Mouse (Mus musculus): ENCODE measurements around the gene Hes5.

The Hes5 gene

GRCm38 (mm10) chr4:154942632-154943322 lies 17.9 kb upstream of the Hes5 start:
- no peak for DNase-seq (ENCODE audit: low spot score in 2 of 2)

GRCm38 (mm10) chr4:154943323-154944039 lies 17.2 kb upstream of the Hes5 start:
- no peak for DNase-seq (ENCODE audit: low spot score in 2 of 2)

DNA sequence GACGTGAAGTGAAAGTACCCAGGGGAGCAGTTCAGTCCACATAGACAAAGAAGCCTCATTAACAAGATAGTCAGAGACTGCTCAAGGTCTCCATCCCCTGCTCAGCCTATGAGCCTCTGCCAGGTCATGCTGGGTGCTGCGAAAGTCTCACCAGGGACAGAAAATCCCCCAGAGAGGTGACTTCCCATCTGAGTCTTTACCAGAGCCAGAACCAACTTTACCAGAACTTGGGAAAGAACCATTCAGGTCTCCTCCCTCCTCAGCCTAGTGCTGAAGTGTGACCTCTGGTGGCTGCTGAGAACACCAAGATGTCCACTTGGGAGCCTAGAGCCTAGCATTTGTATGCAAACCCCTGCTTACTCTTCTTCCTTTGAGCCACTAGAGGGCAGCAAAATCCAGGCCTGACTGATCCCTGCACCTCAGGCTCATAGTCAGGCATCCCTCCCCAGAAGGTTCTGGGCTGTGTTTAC lies 16.6 kb upstream of the Hes5 start:
- peak; percentile 69 to 80 for DNase-seq (ENCODE audit: low spot score in 2 of 2)

- no peak for DNase-seq (ENCODE audit: low spot score in 2 of 2)
These were observed 14.4 kb upstream of the Hes5 start for GRCm38 (mm10) chr4:154946319-154946718.

DNA sequence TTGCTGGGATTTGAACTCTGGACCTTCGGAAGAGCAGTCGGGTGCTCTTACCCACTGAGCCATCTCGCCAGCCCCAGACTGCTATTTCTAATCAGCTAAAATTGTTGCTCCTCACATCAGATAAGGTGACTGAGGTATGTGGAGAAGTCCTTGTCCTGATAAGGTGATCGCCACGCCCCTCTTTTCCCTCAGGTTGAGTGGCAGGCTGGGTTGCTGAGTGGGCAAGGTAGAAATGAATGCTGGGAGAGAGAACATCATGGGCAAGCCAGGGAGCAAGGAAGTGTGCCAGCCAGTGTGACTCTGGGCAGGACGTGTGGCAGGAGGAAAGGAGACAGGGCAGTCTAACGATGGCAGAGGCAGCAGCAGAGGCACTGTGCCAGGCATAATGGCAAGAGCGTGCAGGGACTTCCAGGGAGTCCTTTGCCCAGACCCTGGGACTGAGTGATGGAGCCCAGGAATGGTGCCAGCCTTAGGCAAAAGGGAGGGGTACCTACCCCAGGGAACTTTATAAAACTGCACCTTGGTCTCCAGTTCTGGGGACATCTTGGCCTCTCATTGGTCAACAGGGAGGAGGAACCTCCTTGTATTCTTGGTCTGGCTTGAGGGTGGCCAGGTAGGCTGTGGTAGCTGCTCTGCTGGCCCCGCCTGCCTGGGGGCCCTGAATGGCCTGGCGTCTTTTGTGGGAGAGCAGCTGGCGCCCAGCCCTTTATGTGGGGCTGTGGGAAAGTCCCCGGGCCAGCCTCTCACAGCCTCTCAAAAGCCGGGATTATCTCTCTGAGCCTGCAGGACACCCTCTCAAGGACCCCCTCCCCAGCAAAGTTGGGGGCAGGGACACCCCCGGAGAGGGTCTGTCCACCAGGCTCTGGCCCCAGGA lies 12.4 kb upstream of the Hes5 start:
- no peak for DNase-seq (ENCODE audit: low spot score in 2 of 2)

- no peak for DNase-seq (ENCODE audit: low spot score in 2 of 2)
These were observed 11.7 kb upstream of the Hes5 start for GRCm38 (mm10) chr4:154948940-154949588.

- DNase-seq (ENCODE audit: low spot score in 2 of 2) = no peak
These were observed 11.1 kb upstream of the Hes5 start for GRCm38 (mm10) chr4:154949589-154949982.

DNA sequence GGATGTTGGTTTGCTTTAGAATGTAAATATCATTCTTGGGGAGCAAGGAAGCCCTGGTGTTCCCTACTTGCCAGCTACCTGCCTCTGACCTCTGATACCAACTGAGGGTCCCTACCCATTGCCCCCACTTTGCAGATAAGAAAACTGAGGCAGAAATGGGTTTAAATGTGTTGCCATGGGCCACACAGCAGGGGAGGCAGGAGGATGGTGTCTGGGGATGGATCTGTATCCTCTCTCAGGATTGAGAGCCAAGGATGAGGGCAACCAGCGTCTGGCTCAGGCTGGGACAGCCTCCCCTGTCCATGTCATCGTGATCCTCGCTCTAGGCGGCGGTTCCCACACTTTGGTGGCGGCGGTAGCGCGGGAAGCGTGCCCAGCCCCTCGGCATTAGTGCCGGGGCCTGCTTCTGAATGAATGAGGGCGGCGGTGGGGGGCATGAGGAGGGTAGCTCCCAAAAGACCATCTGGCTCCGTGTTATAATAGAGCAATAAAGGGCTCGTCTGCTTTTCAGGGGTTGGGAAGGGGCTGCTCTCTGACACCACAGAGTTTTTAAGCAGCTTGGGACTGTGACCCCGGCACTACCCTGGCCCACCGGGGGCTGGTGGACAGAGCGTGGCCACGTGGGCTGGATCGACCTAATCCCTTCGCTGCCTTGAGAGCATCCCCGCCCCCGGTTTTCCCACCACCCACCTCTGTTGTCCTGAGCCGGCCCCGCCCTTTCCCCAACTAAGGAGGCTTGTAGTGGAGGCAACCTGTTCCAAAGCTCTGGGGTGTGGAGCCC lies 8.1 kb upstream of the Hes5 start:
- no peak for DNase-seq (ENCODE audit: low spot score in 2 of 2)

DNA sequence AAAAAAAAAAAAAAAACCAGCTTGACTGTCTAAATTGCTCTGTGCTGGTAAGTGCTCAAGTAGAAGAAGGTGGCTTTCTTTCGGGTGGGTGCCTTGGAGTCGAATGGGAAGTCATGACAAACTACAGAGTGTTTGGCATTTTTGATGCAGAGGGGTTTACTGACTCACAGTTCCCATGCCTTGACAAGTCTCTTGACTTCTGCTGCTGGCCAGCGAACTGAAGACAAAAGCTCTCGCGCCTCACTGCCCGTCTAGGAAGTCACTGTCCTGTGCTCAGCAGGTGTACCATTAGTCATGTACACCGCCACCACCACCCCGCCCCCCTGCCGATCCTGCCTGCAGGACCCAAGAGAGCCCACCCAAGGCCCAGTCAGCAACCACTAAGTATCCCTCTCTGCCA lies 4.1 kb upstream of the Hes5 start:
- peak in 1 of 2 experiments; percentile 29 for DNase-seq (ENCODE audit: low spot score in 2 of 2)

DNA sequence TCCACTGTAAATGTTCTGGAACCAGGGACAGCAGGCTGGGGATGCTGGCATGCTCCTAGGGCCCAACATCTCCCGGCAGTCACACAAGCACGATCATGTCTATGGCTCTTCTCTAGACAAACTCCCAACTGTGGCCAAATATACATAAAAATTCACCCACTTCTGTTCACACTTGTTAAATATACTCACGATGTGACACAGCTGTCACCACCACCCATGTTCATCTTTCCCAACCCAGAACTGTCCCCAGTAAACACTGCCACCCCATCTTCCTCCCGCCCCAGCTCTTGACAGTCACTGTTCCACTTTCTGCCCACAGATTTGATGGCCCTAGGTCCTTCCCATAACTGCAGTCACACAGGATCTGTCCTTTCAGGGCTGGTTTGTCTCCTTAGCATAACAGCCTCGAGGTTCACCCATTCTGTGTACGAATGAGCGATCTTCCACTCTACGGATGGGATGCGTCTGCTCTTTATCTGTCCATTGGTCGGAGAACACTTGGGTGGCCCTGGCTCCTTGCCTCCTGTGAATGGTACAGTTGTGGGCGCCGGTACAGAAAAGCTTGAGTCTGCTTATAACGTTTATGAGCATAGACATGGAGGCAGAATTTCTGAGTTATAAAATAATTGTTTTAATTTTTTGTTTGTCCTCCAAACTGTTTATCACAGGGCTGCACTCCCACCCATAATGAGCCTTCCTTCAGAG lies 3.3 kb upstream of the Hes5 start:
- no peak for DNase-seq (ENCODE audit: low spot score in 2 of 2)

- DNase-seq (ENCODE audit: low spot score in 2 of 2) = no peak
These were observed 2.6 kb upstream of the Hes5 start for GRCm38 (mm10) chr4:154958171-154958570.

- no peak for DNase-seq (ENCODE audit: low spot score in 2 of 2)
These were observed 2.1 kb upstream of the Hes5 start for GRCm38 (mm10) chr4:154958621-154959020.

- DNase-seq (ENCODE audit: low spot score in 2 of 2) = no peak
These were observed 568 bp upstream of the Hes5 start for GRCm38 (mm10) chr4:154960021-154960689.

DNA sequence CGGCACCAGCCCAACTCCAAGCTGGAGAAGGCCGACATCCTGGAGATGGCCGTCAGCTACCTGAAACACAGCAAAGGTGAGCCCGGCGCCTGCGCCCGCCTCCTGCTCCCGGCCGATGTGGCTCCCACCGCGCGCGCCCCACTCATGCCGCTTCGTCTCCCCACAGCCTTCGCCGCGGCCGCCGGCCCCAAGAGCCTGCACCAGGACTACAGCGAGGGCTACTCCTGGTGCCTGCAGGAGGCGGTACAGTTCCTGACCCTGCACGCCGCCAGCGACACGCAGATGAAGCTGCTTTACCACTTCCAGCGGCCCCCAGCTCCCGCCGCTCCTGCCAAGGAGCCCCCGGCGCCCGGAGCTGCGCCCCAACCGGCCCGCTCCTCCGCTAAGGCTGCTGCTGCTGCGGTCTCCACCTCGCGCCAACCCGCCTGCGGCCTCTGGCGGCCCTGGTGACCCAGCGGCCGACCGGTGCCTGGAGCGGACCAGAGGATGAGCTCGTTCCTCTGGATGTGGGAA lies 559 bp downstream of the Hes5 start:
- DNase-seq (ENCODE audit: low spot score in 2 of 2) = peak; percentile 22 to 49

- peak in 1 of 2 experiments; percentile 80 for DNase-seq (ENCODE audit: low spot score in 2 of 2)
These were observed 1.2 kb downstream of the Hes5 start for GRCm38 (mm10) chr4:154961911-154962310.

DNA sequence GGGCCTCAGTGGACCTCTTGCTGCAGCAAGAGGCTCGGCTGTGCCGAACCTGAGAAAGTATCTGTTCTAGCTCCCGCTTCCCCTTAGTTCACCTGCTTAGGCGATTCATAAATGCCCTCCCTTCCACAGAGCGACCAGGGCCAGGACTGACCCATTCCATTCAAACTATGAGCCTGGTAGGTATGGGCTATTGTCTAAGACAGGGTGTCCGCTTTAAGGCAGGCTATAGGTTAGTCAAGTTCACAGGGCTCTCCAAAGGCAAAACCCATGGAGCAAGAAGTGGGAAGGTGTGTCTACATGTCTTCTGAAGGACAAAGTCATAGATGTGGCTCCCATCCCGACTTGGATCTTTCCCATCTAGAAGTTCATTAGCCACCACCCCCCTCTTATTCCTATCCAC lies 2.0 kb downstream of the Hes5 start:
- no peak for DNase-seq (ENCODE audit: low spot score in 2 of 2)

DNA sequence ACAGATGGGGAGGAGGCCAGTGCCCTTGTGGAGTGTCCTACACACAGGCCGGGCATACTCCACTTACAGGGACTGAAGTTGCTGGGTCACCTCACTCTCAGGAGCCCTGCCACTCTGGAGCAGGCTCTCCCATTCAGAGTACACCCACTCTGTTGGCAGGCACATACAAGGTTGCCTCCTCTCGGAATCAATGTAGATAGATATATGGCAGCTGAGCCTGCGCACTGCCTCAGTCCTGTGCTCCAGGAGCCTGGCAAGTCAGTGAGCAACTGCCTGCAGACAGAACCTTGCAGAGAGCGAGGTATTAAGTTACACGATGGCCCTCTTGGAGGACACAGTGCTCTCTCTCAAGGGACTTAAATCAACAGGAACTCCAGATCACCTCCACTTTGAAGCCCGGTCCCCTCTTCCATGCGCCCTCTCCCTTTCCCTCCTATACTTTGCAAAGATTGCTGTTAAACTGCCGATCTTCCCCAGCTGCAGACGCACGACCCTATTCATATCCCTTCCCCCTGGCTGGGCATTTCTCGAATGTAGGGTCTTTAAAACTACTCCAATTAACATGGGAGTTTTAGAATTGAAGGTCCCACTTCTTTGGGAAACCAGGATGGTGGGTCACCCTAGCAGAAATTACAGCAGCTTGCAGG lies 2.6 kb downstream of the Hes5 start:
- DNase-seq (ENCODE audit: low spot score in 2 of 2) = no peak

GRCm38 (mm10) chr4:154963901-154964580 lies 3.3 kb downstream of the Hes5 start, which contains the start of gene Pank4:
Gene Pank4, plus strand, starts transcription at chr4:154964123.
- DNase-seq (ENCODE audit: low spot score in 2 of 2) = peak; percentile 72 to 84
